Mouse (Mus musculus): ENCODE data around the gene Psenen.

The Psenen gene

GRCm38 (mm10) chr7:30556894-30557536, 6.4 kb downstream of the Psenen start:
- CTCF ChIA-PET: no interaction called here

- CTCF ChIA-PET: no interaction called here
Measured at GRCm38 (mm10) chr7:30553810-30554584, 9.4 kb downstream of the Psenen start.

GRCm38 (mm10) chr7:30553021-30553589, 10.3 kb downstream of the Psenen start:
- CTCF ChIA-PET: no interaction called here

- CTCF ChIA-PET: interaction anchor here (0.6 kb wide), 1 partner anchor 73 kb away, joined by 4 read pairs; no protein-coding TSS in a partner anchor
Measured at GRCm38 (mm10) chr7:30552102-30553020, 11.1 kb downstream of the Psenen start, which contains the start of the genes Hspb6 and Proser3. Gene Hspb6, plus strand, starts transcription at chr7:30552178. Gene Proser3, minus strand, starts transcription at chr7:30552299.

DNA sequence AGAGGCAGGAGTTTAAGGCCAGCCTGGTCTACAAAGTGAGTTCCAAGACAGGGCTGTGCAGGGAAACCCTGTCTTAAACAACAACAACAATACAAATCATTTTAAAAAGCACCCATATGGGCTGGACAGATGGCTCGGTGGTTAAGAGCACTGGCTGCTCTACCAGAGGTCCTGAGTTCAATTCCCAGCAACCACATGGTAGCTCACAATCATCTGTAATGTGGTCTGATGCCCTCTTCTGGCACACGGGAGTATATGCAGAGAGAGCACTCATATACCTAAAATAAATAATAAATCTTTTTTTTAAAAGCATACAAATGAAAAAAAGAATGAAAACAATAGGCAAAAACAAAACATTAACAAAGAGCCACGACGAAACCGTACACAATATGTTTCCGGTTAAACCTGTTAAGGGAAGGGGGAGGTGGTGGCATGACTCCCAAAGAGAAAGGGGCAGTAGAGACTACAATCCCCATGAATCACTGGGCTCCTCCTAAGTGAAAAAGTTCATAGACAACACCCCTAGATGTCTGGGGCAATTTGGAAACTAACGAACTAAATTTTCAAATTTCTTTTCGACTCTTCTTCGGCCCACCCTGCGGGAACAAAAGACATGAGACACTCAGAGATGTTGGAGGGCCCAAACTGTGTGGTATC, 11.9 kb downstream of the Psenen start:
- CTCF ChIA-PET: interaction anchor here (0.6 kb wide), 1 partner anchor 204 kb away, joined by 4 read pairs; no protein-coding TSS in a partner anchor

GRCm38 (mm10) chr7:30550603-30551002, 12.8 kb downstream of the Psenen start:
- CTCF ChIA-PET: interaction anchor here (0.6 kb wide), 1 partner anchor 203 kb away, joined by 4 read pairs; no protein-coding TSS in a partner anchor

- CTCF ChIA-PET: interaction anchor here (0.5 kb wide), 1 partner anchor 12 kb away, joined by 7 read pairs; no protein-coding TSS in a partner anchor
Measured at GRCm38 (mm10) chr7:30549880-30550279, 13.5 kb downstream of the Psenen start.

GRCm38 (mm10) chr7:30544327-30544726, 19.1 kb downstream of the Psenen start:
- CTCF ChIA-PET: no interaction called here

DNA sequence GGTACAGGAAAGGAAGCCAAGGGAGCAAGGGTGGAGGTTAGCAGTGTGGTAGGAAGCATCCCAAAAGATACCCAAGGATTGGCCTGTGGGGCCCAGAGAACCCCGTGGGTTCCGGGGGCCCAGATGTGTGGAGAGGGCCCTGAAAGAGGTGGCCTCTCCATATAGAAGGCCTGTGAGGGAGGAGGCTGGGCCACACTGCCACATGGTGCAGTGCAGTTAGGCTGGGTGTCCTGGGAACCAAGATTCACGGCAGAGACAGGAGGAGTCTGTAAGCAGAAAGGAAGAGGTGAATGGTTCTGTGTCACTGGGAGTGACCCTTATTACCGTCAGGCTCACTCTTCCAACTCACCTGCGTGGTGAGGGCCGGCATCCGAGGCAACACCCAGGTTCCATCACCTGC, 22.9 kb downstream of the Psenen start:
- CTCF ChIA-PET: no interaction called here

DNA sequence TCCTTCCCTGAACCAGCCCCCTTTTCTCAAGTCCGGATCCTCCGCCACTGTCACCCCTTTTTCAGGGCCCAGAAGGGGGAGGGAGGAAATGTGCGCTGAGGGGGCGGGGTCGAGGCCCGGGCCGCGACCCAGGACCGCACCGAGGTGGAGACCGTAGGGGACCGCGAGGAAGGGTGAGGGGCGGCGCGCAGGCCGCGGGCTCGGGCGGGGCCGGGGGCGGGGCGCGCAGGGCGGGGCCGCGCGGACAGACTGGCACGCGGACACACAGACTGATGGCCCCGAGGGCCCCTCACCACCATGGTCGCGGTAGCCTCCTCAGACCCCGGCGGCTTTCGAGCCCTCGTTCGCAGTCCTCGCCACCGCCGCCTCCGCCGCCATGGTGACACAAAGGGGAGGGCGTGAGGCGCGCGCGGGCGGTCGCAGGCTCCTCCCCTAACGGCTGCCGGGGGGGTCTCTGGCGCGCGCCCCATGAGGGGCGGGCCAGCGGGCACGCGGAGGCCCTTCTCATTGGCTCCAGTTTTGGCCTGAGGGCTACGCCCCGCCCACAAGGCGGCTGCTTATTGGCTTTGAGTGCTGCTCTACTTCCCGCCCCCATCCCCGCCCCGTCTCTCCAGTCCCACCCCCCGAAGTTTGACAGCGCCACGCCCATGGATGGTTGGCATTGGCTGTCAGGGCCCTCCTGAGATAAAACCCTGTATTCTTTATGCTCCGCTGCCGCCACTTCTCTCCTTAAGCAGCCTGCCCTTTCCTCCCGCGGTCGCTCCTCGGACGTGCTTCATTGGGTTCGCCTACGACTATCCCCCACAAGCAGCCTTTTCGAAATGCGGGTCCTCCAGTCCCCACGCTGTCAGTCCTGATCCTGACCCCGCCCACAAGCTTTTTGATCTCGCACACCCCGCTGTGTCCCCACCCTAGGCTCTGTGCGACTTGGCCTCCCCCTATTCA, 28.5 kb downstream of the Psenen start, which contains the start of gene Arhgap33:
Gene Arhgap33, minus strand, starts transcription at position 428 of the 945 bp plus-strand sequence.
- CTCF ChIA-PET: no interaction called here

DNA sequence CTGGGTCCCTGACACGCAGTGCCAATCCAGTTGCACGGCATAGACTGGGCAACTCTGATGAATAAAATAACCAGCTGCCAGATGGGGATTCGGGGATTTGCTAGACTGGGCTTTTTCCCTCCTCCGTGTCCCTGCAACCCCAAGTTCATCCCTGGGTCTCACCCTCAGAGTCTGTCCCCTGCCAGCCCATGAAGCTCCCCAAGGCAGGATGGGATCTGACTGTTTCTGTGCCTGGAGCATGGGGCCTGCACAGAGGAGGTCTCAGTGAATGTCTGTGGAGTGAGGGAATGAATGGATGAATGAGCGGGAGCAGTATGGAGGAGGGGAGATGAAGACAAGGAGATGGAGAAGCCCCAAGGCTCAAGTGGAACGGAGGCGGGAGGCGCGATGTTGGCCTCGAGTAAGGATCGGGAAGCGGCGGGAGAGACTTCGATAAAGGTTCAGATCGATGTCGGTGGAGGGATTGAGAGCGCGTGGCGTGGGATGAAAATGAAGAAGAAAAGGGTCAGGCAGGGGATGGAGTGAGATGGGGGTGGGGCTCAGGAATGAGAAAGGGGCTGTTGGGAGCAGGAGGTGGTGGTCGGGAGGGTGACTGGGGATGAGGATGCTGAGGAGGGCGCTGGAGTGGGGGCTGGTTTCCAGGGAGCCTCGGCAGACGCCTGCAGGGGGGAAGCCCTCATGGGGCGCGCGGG, 29.3 kb downstream of the Psenen start:
- CTCF ChIA-PET: no interaction called here

GRCm38 (mm10) chr7:30532931-30533330, 30.5 kb downstream of the Psenen start:
- CTCF ChIA-PET: no interaction called here

- CTCF ChIA-PET: no interaction called here
Measured at GRCm38 (mm10) chr7:30531291-30531815, 32.1 kb downstream of the Psenen start.

DNA sequence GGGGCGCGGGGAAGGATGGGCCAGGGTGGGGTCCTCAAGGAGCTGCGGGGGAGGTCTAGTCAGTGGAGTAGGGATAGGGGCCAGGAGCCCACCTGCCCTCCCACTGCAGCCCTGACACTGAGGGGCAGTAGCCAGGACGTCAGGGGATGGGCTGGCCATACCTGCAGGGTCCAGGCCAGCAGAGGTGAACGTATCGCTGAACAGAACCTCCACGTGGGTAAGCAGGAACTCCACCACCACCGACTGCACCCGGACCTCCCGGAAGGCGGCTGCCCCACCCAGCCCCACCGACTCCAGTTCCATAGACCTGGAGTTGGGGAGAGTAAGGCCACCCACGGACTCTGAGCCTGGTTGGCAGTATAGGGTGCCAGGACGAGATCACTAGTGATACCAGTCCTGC, 36.4 kb downstream of the Psenen start:
- CTCF ChIA-PET: no interaction called here

DNA sequence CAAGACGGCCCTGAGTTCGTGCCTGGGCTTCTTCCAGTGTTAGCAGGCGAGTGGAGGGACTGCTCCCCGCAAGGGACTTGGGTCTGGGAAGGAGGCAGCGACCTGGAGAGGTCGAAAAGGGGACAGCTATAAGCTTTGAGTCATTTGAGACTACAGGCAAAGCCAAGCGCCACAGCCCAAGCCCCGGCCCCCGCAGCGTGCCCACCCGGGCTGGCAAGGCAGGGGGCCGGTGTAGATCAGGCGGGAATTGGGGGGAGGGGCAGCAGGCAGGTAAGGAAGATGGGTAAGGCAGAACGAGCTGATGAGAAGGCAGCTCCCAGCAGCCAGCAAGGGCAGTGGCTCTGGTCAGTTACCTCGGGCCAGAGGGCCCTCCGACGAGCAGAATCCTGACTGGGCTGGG, 37.0 kb downstream of the Psenen start:
- CTCF ChIA-PET: no interaction called here

GRCm38 (mm10) chr7:30525954-30526353, 37.5 kb downstream of the Psenen start:
- CTCF ChIA-PET: no interaction called here

DNA sequence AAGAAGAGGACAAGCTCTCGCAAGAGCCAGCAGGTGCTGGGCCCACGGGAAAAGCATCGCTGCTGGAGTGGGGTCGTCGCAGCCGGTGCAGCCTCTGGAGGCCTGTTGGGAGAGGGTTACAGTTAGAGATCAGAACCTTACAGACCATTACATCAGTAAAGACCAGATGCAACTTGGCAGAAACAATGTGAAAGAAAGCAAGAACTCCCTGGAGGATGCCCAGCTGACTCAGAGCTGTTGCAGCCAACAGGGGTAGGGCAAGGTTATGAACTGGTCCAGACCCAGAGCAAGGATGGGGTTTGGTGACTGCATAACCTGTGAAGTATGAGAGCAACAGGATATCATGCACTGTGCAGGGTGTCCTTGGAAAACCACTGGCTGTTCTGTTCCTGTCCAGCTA, 38.9 kb downstream of the Psenen start:
- CTCF ChIA-PET: interaction anchor here (0.7 kb wide), 1 partner anchor 535 kb away, joined by 10 read pairs; no protein-coding TSS in a partner anchor

- CTCF ChIA-PET: no interaction called here
Measured at GRCm38 (mm10) chr7:30522871-30523270, 40.6 kb downstream of the Psenen start.

GRCm38 (mm10) chr7:30520856-30521255, 42.6 kb downstream of the Psenen start:
- CTCF ChIA-PET: interaction anchor here (0.5 kb wide), 1 partner anchor 187 kb away, joined by 6 read pairs; no protein-coding TSS in a partner anchor

Data from spleen, embryonic (tissue).